Mouse (Mus musculus) forebrain, embryonic 15.5 days (tissue): Measurements from ENCODE around the gene Arid1b. TPM values are rescaled to one million over a fixed set of nuclear protein-coding genes. Genes with fewer than 3 reads are reported as not detected.

ENCODE experiments used
- ATAC-seq: fragments of 200-750 bp; cut with Nextera tagmentation; replicated peaks from 2 replicates; pipeline ENCODE4 v1.8.0; 2017; ENCODE audit warnings: mild to moderate bottlenecking, moderate TSS enrichment, moderate library complexity
- H3K27ac ChIP-seq: fragments of 300-500 bp; sonication (generic); replicated peaks from 2 replicates; pipeline ENCODE4 v1.5.1; 2015; ENCODE audit warnings: mild to moderate bottlenecking, inconsistent platforms
- H3K27me3 ChIP-seq: fragments of 300-500 bp; sonication (generic); 2 replicates; pipeline ENCODE4 v1.6.1; 2015; ENCODE audit warnings: inconsistent platforms
- H3K36me3 ChIP-seq: fragments of 300-500 bp; sonication (generic); 2 replicates; pipeline ENCODE4 v1.6.1; 2015; ENCODE audit warnings: mild to moderate bottlenecking, inconsistent platforms
- H3K4me1 ChIP-seq: fragments of 300-500 bp; sonication (generic); 2 replicates; pipeline ENCODE4 v1.6.1; 2015; ENCODE audit warnings: inconsistent platforms
- H3K4me2 ChIP-seq: fragments of 300-500 bp; sonication (generic); replicated peaks from 2 replicates; pipeline ENCODE4 v1.6.1; 2015; ENCODE audit warnings: mild to moderate bottlenecking, inconsistent platforms
- H3K4me3 ChIP-seq: fragments of 300-500 bp; sonication (generic); 2 replicates; pipeline ENCODE4 v1.5.1; 2015; ENCODE audit warnings: mild to moderate bottlenecking, inconsistent platforms
- H3K9ac ChIP-seq: fragments of 300-500 bp; sonication (generic); replicated peaks from 2 replicates; pipeline ENCODE4 v1.6.1; 2015; ENCODE audit warnings: mild to moderate bottlenecking, inconsistent platforms
- H3K9me3 ChIP-seq: fragments of 300-500 bp; sonication (generic); 2 replicates; pipeline ENCODE4 v1.6.1; 2016; ENCODE audit warnings: inconsistent platforms
- WGBS: fragments of 180-500 bp; shearing (Covaris S2); methylation state at CpG from one replicate; pipeline ENCODE4 v1.1.7; 2015; ENCODE audit warnings: mixed read lengths; 5-methylcytosine and 5-hydroxymethylcytosine counted together
- polyA plus RNA-seq: library from polyadenylated mRNA; unstranded; fragments of >200 nt; fragmentation: Nextera tagmentation; extraction: Ambion mirVana; gene quantifications from 2 replicates; pipeline ENCODE4 v1.2.1, GENCODE M21; 2015

Gene Arid1b
- polyA plus RNA-seq, 1 experiment from 2014 or later: 14.8 TPM

GRCm38 (mm10) chr17:5295086-5295947, 301.2 kb downstream of the Arid1b start:
- Histone ChIP-seq H3K4me2 (no peak overlapping the region), H3K9ac (no peak overlapping the region), H3K4me3 (no peak overlapping the region), H3K36me3 (peaks cover 5% of the 10 kb centered on the region; the same call in 1 of the 2 replicates), H3K27me3 (no peaks in the 10 kb centered on the region), H3K4me1 (peaks cover 63% of the 10 kb centered on the region), H3K27ac (peak overlapping the region; percentile 82), H3K9me3 (no peaks in the 10 kb centered on the region)
- peak; percentile 76 for ATAC-seq
- 45% methylated on average over 19 of the region's 19 CpGs for WGBS

DNA sequence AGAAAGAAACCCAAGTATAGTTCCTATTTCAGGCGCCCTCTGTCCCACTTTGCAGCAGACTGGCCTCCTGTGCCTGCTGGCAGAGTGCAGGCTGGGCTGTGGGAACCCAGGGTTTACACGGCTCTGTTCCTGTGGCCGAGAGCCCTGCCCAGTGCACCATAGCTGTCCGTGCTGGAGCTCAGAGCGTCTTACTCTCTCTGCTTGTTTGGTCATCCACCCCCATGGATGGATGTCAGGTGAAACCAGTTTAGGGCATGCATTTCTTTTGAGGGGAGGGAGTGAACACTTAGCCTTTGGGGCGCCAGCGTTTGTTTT, 301.8 kb downstream of the Arid1b start:
- H3K4me2 ChIP-seq: no peak overlapping the region
- no peaks in the 10 kb centered on the region for H3K27me3 ChIP-seq

DNA sequence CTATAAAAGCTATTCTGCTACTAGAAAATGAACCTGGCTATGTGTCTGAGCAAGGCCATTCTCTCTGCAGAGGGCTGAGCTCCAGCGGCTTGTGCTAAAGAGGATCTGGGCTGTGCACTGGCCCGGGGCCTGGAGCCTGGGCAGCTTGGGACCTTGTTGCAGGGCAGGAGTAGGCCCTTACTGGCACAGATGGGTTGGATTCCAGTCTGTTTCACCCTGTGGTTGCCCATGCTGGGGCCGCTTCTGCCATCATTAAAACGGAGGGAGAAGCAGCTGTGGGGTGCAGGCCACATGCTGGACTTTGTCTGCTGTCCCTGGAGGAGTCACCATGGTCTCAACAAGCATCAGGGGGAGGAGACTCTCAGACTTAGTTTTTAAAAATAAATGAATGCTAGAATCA, 303.4 kb downstream of the Arid1b start:
- no peak overlapping the region for H3K4me2 ChIP-seq
- H3K27ac ChIP-seq: no peak overlapping the region
- no peak for ATAC-seq
- no peak overlapping the region for H3K9ac ChIP-seq
- WGBS: 76% methylated on average over 4 of the region's 4 CpGs
- H3K36me3 ChIP-seq: no peaks in the 10 kb centered on the region
- no peaks in the 10 kb centered on the region for H3K9me3 ChIP-seq
- H3K27me3 ChIP-seq: no peaks in the 10 kb centered on the region
- peaks cover 63% of the 10 kb centered on the region for H3K4me1 ChIP-seq
- no peak overlapping the region for H3K4me3 ChIP-seq

More for the DNA sequence above, 301.8 kb downstream of the Arid1b start:
- Histone ChIP-seq H3K9me3 (no peaks in the 10 kb centered on the region), H3K9ac (no peak overlapping the region), H3K4me3 (no peak overlapping the region), H3K36me3 (peaks cover 5% of the 10 kb centered on the region; the same call in 1 of the 2 replicates), H3K4me1 (peaks cover 63% of the 10 kb centered on the region), H3K27ac (peak overlapping the region; percentile 82)
- 61% methylated on average over 7 of the region's 7 CpGs for WGBS
- ATAC-seq: peak; percentile 63

DNA sequence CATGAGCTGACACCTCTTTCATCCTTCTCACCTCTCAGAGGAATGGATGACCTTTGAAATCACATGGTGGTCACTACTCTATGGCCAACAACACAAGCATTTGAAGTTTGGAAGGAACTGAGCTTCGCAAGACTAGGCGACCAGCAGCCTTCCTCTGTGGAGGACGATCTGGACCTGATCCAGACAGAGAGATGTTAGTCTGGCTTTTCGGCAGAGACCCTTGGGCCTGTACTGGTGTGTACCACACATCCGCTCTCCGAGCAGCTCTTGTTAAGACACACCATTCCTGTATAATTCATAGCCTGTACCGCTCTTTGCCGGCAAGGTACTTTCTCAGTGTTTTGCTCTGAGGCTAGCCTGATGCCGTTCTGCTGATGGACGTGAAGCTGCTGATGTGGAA, 303.9 kb downstream of the Arid1b start:
- Histone ChIP-seq H3K27ac (no peak overlapping the region), H3K4me3 (no peak overlapping the region), H3K36me3 (no peaks in the 10 kb centered on the region), H3K9ac (no peak overlapping the region), H3K4me1 (peaks cover 63% of the 10 kb centered on the region), H3K9me3 (no peaks in the 10 kb centered on the region), H3K4me2 (no peak overlapping the region), H3K27me3 (no peaks in the 10 kb centered on the region)
- ATAC-seq: no peak
- WGBS: 88% methylated on average over 10 of the region's 10 CpGs

GRCm38 (mm10) chr17:5298891-5299559, 304.9 kb downstream of the Arid1b start:
- WGBS: 62% methylated on average over 5 of the region's 5 CpGs
- H3K27ac ChIP-seq: peak overlapping the region; percentile 35; the same call in 1 of the 2 replicates
- H3K4me1 ChIP-seq: peaks cover 57% of the 10 kb centered on the region
- peak; percentile 41; the same call in 1 of the 2 replicates for ATAC-seq
- no peak overlapping the region for H3K9ac ChIP-seq
- no peaks in the 10 kb centered on the region for H3K36me3 ChIP-seq
- no peaks in the 10 kb centered on the region for H3K27me3 ChIP-seq
- no peaks in the 10 kb centered on the region for H3K9me3 ChIP-seq
- no peak overlapping the region for H3K4me2 ChIP-seq
- H3K4me3 ChIP-seq: no peak overlapping the region

DNA sequence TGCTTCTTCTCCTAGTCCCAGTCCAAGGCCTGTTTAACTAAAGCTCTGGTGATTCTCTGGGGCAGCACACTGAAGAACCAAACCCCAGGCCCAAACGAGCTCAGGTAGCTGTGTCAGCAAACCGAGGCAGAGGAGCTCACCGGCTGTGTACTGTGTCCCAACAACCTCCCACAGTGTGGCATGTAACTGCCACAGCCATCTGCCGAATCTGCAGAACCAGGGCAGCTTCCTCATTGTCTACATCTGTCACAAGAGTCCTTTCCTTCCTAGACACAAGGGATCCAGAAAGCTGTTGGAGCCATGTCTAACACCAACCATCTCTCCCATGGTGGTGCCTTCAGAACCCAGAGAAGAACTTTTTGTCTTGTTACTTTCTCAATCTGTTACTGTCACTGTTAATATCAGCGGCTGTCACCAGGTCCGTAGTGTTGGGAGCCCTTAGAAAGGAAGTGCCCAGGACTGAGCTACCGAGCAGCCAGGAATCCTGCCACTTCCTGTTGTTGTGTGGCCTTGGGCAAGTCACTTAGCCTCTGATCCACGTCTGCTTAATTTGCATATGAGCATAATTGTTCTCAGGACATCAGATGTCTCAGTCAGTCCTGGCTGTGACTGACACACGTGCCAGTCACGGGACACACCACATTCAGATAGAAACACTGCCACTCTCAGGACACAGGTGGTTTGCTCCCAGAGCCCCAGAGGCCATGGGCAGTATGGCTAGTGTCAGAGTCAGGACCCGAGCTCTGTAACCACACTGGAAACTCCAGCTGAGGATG, 309.0 kb downstream of the Arid1b start:
- no peak overlapping the region for H3K4me3 ChIP-seq
- H3K27ac ChIP-seq: no peak overlapping the region
- H3K9ac ChIP-seq: no peak overlapping the region
- peaks cover 7% of the 10 kb centered on the region; the same call in 1 of the 2 replicates for H3K36me3 ChIP-seq
- H3K4me2 ChIP-seq: no peak overlapping the region
- no peaks in the 10 kb centered on the region for H3K27me3 ChIP-seq
- no peak for ATAC-seq
- 64% methylated on average over 11 of the region's 11 CpGs for WGBS
- no peaks in the 10 kb centered on the region for H3K9me3 ChIP-seq
- peaks cover 18% of the 10 kb centered on the region for H3K4me1 ChIP-seq

DNA sequence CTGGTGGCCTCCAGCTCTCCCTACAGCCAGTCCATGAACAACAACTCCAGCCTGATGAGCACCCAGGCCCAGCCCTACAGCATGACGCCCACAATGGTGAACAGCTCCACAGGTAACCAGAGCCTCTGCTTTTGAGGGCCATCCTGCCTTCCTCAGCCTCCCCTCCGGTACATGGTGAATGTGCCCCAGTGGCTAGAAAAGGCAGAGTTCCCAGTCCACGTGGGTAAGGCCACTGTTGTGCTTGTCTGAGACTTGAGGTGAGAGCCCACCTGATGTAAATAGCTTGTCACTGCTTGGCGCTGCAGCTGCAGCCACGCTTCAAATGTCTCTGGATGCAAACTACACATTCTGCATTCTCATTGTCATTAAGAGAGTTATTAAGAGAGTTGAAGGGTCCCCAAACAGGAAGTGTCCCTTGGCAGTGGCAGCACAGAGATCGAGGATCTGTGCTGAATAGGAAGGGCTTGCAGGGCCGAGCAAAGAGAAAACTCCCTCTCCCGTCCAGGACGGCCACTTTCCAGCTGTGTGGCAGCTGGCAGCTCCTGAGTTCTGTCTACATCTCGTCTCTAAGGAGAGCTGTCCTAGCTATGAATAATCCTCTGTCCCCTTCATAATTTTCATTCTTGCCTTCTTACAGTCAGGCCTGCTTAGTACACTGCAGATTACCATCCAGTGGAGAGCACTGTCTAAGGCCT, 311.8 kb downstream of the Arid1b start:
- WGBS: 85% methylated on average over 10 of the region's 10 CpGs
- Histone ChIP-seq H3K9ac (no peak overlapping the region), H3K4me2 (no peak overlapping the region), H3K27me3 (no peaks in the 10 kb centered on the region), H3K27ac (no peak overlapping the region), H3K36me3 (peaks cover 7% of the 10 kb centered on the region; the same call in 1 of the 2 replicates), H3K4me3 (no peak overlapping the region), H3K4me1 (peaks cover 24% of the 10 kb centered on the region), H3K9me3 (no peaks in the 10 kb centered on the region)
- no peak for ATAC-seq

GRCm38 (mm10) chr17:5309930-5310329, 315.8 kb downstream of the Arid1b start:
- Histone ChIP-seq H3K4me1 (peaks cover 39% of the 10 kb centered on the region), H3K4me2 (no peak overlapping the region), H3K9me3 (no peaks in the 10 kb centered on the region), H3K27me3 (no peaks in the 10 kb centered on the region), H3K36me3 (peaks cover 10% of the 10 kb centered on the region; the same call in 1 of the 2 replicates), H3K9ac (peak overlapping the region; percentile 28; the same call in 1 of the 2 replicates), H3K27ac (peak overlapping the region; percentile 90), H3K4me3 (no peak overlapping the region)
- 4% methylated on average over 5 of the region's 5 CpGs for WGBS
- peak; percentile 86 for ATAC-seq

- Histone ChIP-seq H3K9ac (no peak overlapping the region; the same call in 1 of the 2 replicates), H3K9me3 (no peaks in the 10 kb centered on the region), H3K36me3 (peaks cover 10% of the 10 kb centered on the region; the same call in 1 of the 2 replicates), H3K27me3 (no peaks in the 10 kb centered on the region), H3K4me3 (no peak overlapping the region), H3K4me2 (peak overlapping the region; percentile 17), H3K27ac (peak overlapping the region; percentile 90), H3K4me1 (peaks cover 39% of the 10 kb centered on the region)
- ATAC-seq: peak; percentile 83
- WGBS: 13% methylated on average over 11 of the region's 11 CpGs
These were observed 316.3 kb downstream of the Arid1b start for GRCm38 (mm10) chr17:5310425-5310888.

DNA sequence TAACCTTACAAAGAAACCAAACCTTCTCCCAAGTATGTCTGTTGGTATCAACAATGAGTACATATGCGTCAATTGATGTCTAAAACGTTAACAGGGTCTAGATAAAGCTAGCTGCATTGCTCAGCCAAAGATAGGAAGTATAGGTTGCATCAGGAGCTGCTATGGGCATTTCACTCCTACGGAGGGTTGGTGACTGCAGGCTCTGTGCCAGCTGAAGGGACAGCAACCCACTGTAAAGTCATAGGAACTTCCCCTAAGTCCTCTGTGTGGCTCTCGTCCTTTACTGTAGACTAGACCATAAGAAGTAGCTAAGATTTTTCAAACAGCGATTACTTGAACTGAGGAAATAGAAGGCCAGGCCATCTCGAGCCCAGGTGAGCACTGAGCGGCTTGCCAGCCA, 316.9 kb downstream of the Arid1b start:
- H3K27ac ChIP-seq: peak overlapping the region; percentile 90
- H3K36me3 ChIP-seq: 0 out of 2 replicates have a peak, but pooled peaks cover 6% of the 10 kb centered on the region
- H3K9ac ChIP-seq: no peak overlapping the region; the same call in 1 of the 2 replicates
- WGBS: 81% methylated on average over 7 of the region's 7 CpGs
- ATAC-seq: no peak
- peaks cover 39% of the 10 kb centered on the region for H3K4me1 ChIP-seq
- no peaks in the 10 kb centered on the region for H3K9me3 ChIP-seq
- no peak overlapping the region for H3K4me2 ChIP-seq
- no peak overlapping the region for H3K4me3 ChIP-seq
- H3K27me3 ChIP-seq: no peaks in the 10 kb centered on the region

GRCm38 (mm10) chr17:5312307-5312706, 318.2 kb downstream of the Arid1b start:
- Histone ChIP-seq H3K27me3 (no peaks in the 10 kb centered on the region), H3K4me2 (no peak overlapping the region), H3K9ac (no peak overlapping the region), H3K9me3 (no peaks in the 10 kb centered on the region), H3K4me3 (no peak overlapping the region), H3K36me3 (0 out of 2 replicates have a peak, but pooled peaks cover 3% of the 10 kb centered on the region), H3K4me1 (peaks cover 39% of the 10 kb centered on the region), H3K27ac (peak overlapping the region; percentile 90)
- no peak for ATAC-seq
- 43% methylated on average over 5 of the region's 5 CpGs for WGBS
